Mouse (Mus musculus) adrenal gland, postnatal 36 days (tissue): ENCODE data around the gene Rhot2. TPM values are rescaled to one million over a fixed set of nuclear protein-coding genes. Genes with fewer than 3 reads are reported as not detected.
A peak's percentile ranks its signal among the peaks of the same experiment; 100 is the strongest.
"Not testable (repeated sequence)": the region's sequence is repeated elsewhere in the genome, so short reads cannot be mapped to it uniquely, and the experiment has no call there.

Experiments used
- DNase-seq, 2 experiments: peaks; one replicate each; pipeline ENCODE4 v3.0.0; 2021; ENCODE audit warnings: mixed read lengths in 1 of 2
- total RNA-seq, 2 experiments: library from RNA; stranded (reverse); gene quantifications; 2 replicates each; pipeline ENCODE4 v1.2.3; 2021

Gene Rhot2
- total RNA-seq, 2 experiments from 2014 or later = 97.2 to 104 TPM

DNA sequence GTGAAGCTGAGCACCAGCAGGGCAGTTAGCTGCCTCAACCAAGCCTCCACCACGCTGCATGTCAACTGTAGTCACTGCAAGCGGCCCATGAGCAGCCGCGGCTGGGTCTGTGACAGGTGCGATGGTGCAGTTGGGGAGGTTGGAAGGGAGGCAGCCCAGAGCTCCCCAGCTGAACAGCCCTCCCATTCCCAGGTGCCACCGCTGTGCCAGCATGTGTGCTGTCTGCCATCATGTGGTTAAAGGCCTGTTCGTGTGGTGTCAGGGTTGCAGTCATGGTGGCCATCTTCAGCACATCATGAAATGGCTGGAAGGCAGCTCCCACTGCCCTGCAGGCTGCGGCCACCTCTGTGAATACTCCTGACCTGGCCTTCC, 16.4 kb downstream of the Rhot2 start:
- DNase-seq = no peak

DNA sequence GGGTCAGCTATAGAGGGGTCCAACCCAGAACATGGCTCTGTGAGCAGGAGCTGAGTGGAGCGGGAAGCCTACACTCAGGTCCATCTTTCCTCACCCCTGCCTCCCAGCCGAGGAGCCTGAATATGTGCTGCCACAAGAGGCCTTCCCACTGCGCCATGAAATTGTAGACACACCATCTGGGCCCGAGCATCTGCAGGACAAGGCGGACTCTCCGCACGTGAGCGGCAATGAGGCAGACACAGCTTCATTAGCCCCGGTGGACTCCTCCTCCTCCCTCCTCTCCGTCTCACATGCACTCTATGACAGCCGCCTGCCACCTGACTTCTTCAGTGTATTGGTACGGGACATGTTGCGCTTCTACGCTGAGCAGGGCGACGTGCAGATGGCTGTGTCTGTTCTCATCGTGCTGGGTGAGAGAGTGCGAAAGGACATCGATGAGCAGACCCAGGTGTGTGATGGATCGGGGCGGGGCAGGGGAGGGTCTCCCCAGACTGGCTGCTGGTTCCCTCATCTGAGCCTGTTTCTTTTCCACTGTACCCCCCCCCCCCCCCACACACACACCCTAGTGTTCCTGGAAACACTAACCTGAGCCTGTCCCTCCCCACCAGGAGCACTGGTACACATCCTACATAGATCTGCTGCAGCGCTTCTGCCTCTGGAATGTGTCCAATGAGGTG, 17.0 kb downstream of the Rhot2 start:
- no peak for DNase-seq

DNA sequence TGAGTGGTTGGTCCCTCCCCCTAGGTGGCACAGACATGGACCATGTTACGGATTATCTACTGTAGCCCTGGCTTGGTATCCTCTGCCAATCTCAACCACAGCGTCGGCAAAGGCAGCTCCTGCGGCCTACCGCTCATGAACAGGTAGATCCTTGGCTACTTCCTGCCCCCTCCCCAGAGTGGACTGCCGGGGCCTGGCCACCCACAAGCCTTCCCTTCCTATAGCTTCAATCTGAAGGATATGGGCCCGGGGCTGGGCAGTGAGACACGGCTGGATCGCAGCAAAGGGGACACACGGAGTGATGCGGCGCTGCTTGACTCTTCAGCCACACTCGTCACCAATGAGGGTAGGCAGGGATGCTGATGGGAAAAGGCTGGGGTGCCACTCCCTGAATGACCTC, 17.6 kb downstream of the Rhot2 start:
- DNase-seq = no peak

DNA sequence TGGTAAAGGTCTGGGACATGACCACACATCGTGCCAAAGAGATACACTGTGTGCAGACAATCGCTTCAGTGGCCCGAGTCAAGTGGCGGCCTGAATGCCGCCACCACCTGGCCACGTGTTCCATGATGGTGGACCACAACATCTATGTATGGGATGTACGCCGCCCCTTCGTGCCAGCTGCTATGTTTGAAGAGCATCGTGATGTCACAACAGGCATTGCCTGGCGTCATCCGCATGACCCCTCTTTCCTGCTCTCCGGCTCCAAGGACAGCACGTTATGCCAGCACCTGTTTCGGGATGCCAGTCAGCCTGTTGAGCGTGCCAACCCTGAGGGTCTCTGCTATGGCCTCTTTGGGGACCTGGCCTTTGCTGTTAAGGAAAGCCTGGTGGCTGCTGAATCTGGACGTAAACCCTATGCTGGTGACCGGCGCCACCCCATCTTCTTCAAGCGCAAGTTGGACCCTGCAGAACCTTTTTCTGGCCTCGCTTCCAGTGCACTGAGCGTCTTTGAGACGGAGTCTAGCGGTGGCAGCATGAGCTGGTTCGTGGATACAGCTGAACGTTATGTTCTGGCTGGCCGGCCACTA, 18.6 kb downstream of the Rhot2 start:
- no peak for DNase-seq

DNA sequence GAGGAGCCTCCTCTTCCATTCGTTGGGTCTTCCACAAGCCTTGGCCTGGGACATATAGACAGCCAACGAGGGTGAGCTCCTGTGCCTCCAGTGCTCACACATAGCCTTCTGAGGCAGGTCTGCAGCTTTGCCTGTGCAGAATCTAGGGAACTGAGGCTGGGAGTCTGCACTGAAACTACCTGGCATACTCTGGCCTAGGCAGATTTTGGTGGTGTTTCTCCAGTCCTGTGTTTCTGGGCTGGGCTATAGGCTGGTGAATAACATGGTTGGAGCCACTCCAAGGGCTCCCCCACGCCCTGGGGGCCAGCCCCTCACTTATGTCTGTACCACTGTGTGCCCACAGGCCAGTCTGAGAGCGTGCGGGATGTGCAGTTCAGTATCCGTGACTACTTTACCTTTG, 19.3 kb downstream of the Rhot2 start:
- no peak for DNase-seq

DNA sequence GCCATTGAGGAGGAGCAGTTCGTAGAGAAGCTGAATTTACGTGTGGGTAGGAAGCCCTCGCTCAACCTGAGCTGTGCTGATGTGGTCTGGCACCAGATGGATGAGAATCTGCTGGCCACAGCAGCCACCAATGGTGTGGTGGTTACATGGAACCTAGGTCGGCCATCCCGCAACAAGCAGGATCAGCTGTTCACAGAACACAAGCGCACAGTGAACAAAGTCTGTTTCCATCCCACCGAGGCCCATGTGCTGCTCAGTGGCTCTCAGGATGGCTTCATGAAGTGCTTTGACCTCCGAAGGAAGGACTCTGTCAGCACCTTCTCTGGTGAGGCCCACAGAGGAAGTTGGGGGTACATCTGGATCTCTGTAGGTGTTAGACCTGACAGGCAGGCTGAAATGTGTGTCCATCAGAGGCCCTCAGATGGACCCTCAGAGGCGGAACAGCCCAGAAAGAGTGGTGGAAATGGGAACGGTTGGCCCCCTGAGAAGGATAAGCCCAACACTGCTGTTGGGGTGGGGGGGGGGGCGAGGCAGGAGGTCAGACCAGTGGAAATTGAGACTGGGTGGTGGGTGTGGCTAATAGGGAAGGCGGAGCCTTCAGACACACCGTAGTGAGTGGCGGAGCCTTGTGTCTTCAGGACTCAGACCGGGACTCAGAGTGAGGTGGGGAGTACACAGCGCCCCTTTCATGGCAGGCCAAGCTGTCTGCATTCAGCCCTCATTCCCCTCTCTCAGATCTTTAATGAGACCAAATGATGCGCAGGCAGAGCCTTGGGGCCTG, 20.1 kb downstream of the Rhot2 start:
- no peak for DNase-seq

DNA sequence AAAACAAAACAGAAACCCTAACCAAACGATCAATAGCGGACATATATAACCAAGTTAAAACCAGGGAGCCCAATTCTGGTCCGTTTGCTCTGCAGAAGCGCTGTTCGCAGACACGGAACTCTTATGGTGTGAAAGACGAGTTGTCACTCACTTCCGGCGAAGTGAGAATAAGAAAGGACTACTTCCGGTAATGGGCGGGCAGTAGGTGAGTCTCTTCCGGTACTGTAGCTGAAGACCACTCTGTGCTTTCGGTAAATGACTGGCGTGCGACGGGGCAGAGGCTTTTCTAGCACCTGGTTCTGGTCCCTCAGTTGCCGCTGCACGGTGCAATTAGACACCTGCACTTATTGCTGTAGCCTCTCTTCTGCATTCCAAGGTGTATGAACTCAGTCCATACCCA, 21.2 kb downstream of the Rhot2 start, which contains the start of gene Wdr24:
TSS of gene Wdr24 (plus strand) at position 176 of the 400 bp plus-strand sequence.
- DNase-seq = peak; percentile 67 to 75

DNA sequence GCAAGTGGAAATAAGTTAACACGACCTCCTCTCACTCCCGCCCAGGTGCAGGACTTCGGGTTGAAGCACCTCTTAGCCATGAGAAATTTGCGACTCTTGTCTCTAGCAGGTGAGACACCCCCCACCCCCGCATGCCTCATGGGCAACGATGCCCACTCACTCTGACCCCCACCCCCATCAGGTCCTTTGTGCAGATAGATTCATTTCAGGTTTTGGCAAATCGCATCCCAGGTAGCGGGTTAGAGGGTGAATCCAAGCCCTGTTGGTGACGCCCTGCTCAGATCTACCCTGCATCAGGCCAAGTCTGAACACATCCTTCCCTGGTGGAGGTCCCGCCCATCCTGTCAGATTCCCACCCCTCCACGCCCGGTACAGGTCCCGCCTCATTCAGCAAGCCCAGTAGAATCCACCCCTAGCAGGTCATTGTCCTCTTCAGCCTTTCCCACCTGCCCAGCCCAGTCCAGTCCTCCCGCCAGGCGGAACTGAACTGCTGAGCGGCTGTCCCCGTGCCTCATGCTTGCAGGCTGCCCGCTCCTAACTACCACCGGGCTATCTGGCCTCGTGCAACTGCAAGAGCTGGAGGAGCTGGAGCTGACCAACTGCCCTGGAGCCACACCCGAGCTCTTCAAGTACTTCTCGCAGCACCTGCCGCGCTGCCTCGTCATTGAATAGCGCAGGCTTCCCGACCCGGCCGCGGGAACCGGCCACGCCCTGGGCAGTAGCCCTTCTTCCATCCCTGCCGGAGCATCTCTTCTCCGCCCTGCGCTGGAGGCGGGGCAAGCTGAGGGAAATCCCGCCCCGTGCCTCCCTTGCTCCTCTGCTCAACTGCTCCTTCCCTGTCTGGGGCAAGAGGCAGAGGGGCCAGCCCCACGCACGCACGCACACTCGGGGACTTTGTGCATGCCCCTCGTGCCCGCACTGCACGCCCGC, 25.5 kb downstream of the Rhot2 start:
- DNase-seq = no peak

DNA sequence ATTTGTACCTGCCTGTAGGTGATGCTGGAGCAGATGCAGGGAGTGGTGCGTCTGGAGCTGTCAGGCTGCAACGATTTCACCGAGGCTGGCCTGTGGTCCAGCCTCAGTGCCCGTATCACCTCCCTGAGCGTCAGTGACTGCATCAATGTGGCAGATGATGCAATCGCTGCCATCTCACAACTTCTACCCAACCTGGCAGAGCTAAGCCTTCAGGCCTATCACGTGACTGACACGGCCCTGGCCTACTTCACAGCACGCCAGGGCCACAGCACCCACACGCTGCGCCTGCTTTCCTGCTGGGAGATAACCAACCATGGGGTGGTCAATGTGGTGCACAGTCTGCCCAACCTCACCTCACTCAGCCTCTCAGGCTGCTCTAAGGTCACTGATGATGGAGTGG, 27.0 kb downstream of the Rhot2 start:
- peak; percentile 37 to 74 for DNase-seq

DNA sequence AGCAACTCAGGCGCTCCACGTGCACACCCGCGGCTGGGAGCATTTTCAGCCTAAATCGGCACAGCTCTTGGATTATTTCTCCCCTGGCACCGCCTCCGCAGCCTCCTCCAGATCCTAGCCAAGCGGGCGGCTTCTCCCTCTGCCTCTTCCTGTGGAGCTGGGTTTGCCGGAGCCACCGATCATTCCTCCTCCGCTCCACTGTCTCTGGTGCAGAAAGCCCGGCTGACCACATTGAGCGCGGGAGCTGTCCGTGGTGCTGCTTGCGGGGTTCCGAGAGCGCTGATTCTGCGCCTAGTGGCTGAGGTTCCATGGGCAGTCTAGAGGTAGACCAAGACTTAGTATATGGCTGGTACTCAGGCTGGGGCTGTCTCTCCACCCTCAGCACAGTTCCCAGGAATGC, 31.2 kb downstream of the Rhot2 start:
- DNase-seq = peak; percentile 92 to 94

DNA sequence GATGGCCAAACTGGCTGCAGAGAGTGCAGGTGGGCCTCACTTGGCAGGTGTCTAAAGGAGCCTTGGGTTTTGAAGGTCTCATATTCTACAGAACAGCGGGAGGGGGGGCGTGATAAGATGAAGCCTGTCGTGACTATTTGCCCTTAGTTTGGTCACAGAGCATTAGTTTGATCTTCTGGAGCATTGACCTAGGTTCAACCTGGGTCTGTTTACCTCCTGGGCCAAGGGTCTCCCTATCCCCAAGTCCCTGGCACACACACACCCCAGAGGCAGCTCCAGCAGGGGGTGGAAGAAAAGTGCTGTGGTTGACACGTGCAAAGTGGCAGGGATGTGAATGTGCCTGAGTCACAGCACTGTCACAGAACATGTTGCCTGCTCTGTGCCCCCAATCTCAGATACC, 33.8 kb downstream of the Rhot2 start:
- DNase-seq = no peak

DNA sequence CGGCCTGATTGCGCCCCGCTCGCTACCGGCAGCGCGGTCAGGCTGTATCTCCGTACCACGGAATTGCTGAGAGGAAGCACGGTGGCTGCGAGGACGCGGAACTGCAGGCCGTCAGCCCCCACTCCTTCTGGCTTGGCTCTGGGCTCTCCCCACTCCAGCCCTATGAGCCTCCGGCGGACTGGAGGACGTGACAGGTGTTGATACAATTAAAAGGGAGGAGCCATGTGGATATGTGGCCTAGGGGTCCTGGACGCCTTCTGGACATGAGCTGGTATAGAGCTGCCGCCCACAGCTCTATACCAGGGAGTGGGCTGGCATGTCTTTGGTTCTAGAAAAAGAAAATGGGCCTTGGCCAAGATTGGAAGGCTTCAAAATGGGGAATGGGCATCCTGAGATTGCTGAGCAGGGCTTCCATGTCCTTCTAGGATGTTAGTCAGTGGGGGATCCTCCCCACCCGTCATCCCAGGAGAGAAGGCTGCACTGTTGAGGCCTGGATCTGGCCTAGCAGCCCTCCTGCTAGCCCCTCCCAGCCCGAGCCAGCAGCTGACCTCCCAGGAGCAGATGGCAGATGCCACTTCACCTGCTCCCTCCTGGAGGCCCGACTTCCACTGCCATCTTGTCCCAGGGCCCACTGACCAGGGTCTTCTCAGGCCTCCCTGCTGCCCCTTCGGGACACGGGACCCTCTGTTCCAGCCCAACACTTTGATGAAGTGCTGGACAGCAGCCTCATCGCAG, 34.9 kb downstream of the Rhot2 start:
- no peak for DNase-seq

DNA sequence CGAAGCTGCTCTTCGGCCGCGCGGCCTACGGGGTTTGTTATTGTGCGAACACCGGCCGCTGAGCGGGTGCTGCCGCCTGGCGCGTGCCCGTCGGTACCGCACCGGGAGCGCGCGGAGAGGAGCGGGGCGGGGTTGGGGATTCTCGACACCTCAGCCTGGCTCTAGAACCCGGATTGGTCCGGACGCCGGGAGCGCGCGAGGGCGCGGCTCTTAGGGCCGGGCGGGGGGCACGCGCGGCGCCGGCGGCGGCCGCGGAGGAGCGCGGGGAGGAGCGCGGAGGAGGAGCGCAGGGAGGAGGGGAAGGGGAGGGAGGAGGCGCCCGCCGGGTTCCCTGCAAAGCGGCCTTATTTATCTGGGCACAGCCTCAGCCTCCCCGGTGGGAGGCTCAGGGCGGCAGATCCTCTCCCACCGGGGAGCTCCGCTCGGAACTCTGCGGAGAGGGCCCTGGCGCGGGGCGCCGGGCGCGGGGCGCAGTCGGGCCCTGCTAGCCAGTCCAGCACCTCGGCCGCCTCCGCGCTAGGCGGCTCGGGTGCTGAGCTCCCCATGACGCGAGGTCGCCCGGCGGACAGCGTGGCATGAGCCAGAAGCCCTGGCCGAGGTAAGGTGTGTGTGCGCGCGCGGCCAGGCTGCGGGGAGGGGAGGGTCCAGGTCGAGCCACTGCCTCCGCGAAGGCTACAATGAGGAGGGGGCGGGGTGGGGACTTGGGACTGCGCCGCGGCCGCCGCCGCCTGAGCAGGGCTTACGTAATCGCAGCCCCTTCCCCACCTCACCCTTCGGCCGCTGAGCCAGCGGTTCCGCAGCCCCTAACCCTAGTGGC, 35.7 kb downstream of the Rhot2 start, which contains the start of gene Fbxl16:
TSS of gene Fbxl16 (plus strand) at position 297 of the 817 bp plus-strand sequence.
- peak; percentile 93 to 95 for DNase-seq

DNA sequence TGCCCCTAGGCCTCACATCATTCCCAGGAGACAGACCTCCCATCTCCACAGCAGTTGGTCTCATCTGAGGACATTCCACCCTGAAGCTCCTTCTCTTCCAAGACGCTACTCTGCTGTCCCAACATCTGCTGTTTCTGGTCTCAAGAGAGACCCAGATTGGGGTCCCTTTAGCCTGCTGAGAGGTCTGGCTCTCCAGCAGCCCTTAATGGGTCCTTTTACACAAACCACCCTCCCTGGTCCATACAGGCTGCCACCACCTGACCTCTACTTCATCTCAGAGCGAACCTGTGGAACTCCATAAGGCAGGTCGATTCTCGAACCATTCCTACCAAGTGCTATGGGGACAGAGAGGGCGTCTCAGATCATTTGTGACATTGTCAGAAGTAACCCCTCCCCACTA, 36.6 kb downstream of the Rhot2 start:
- DNase-seq = no peak

DNA sequence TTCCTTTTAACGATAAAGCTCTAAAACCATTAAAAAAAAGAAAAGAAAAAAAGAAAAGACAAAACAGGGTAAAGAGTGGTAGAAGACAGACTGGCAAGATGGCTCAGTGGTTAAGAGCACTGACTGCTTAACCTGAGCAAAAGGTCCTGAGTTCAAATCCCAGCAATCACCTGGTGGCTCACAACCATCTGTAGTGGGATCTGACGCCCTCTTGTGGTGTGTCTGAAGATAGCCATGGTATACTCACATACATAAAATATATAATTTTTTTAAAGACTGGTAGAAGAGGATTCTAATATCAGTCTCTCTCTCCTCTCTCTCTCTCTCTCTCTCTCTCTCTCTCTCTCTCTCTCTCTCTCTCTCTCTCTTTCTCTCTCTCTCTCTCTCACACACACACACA, 37.2 kb downstream of the Rhot2 start:
- DNase-seq = not testable (repeated sequence)

DNA sequence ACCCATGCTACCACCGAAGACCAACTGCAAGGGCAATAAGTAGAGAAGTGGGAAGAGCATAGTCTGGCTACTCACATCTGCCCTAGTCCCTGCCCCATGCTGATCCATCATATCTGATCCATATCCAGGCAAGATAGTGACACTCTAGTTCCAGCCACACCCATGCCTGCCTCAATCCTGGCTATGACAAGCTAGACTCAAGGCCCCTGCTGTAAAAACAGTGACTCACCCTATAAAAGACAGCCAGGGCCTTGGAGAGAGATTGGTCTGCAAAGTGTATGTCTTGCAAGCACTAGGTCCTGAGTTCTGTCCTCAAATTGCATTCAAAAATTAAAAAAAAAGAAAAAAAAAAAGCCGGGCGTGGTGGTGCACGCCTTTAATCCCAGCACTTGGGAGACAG, 38.1 kb downstream of the Rhot2 start:
- DNase-seq = peak; percentile 64 to 70

DNA sequence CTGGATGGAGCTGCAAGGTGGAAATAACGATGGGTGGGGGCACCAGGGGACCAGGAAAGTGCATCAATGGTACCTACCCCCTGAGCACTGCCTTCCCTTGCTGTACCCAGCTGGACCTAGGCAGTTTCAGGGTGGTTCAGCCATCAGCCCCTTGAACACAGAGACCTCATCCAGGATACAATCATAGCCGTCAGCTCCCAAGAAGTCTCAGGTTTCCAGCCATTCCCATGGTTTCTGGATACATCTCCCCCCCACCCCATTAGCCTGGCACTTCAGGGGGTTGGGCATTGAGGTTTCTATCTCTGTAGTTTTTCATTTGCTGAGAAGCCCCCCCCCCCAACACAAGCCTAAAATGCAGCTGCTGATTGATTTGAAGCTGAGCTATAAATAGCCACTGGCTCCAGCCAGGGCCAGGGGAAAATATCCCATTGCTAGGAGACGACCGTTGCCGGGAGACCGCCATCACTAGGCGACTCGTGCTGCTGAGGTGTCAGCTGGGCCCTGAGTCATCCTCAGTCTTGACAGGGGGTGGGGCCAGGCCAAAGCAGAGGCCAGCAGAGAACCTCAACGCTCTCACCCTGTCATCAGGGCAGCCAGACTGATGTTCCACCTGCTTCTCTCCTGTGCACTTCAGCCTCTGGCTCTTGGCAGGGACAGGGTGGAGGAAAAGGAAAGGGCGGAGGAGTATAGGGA, 41.7 kb downstream of the Rhot2 start:
- DNase-seq = peak; percentile 91

DNA sequence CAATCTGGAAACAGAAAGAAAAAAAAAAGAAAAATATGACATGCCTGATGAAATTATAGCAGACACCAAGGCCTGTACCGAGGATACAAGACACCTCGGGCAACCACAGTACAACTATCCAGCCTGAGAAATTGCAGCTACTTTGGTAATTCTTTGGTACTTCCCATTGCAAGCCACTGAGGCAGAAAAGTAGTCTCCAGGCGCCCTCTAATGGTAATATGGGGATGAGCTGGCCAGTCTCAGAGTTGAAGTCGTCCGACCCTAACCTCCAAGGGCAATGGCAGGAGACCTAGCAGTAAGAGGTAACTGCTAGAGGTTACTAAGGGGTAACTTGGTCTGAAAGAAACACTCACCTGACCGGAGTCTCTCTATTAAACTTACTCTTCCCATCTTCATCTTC, 43.6 kb downstream of the Rhot2 start:
- DNase-seq = peak; percentile 64 to 71

DNA sequence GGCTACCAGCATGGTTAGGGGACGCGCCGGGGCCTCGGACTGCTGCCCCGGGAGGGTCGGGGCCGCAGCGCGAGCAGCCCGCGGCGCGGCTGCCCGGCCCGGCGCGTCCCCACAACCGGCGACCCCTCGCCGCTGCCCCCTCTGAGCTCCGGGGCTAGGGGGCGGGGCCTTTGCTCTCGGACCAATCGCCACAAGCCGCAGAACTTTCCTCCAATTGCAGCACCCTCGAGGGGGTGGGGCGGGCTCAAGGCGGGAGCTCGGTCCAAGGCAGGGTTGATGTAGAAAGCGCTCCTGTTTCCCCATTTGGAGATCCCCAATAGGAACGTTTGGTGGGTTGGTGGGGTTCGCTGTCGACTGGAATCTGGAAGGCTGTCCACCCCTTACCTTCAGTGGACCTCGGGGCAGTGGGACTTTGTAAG, 47.7 kb downstream of the Rhot2 start, which contains the start of gene Metrn:
TSS of gene Metrn (minus strand) at position 186 of the 419 bp plus-strand sequence.
- peak; percentile 93 to 97 for DNase-seq
